Mouse (Mus musculus) stomach, postnatal 0 days (tissue): Measurements from ENCODE around the gene Tmem108. TPM values are rescaled to one million over a fixed set of nuclear protein-coding genes. Genes with fewer than 3 reads are reported as not detected.

ENCODE experiments used
- ATAC-seq: fragments of 200-750 bp; cut with Nextera tagmentation; 2 replicates; pipeline ENCODE4 v1.8.0; 2017; ENCODE audit not compliant: low FRiP score, low TSS enrichment
- DNase-seq: peaks from one replicate; pipeline ENCODE4 v3.0.0-alpha.2; 2016; ENCODE audit warnings: low spot score
- H3K27ac ChIP-seq: fragments of 300-500 bp; sonication (generic); replicated peaks from 2 replicates; pipeline ENCODE4 v1.5.1; 2014; ENCODE audit warnings: mild to moderate bottlenecking, control low read depth
- H3K27me3 ChIP-seq: fragments of 300-500 bp; sonication (generic); 2 replicates; pipeline ENCODE4 v1.6.1; 2014; ENCODE audit warnings: low read length; ENCODE audit not compliant: control insufficient read depth, insufficient read depth
- H3K36me3 ChIP-seq: fragments of 300-500 bp; sonication (generic); 2 replicates; pipeline ENCODE4 v1.6.1; 2014; ENCODE audit warnings: low read length, mixed read lengths; ENCODE audit not compliant: control insufficient read depth, insufficient read depth
- H3K4me1 ChIP-seq: fragments of 300-500 bp; sonication (generic); replicated peaks from 2 replicates; pipeline ENCODE4 v1.6.1; 2014; ENCODE audit warnings: antibody characterized with exemption; ENCODE audit not compliant: control insufficient read depth, insufficient read depth
- H3K4me2 ChIP-seq: fragments of 300-500 bp; sonication (generic); replicated peaks from 2 replicates; pipeline ENCODE4 v1.6.1; 2014; ENCODE audit warnings: low read depth, mild to moderate bottlenecking, control low read depth, moderate library complexity
- H3K4me3 ChIP-seq: fragments of 300-500 bp; sonication (generic); 2 replicates; pipeline ENCODE4 v1.5.1; 2014; ENCODE audit warnings: low read depth, low read length, control low read depth
- H3K9ac ChIP-seq: fragments of 300-500 bp; sonication (generic); 2 replicates; pipeline ENCODE4 v1.6.1; 2014; ENCODE audit warnings: mild to moderate bottlenecking, low read length, control low read depth, mixed read lengths
- H3K9me3 ChIP-seq: fragments of 300-500 bp; sonication (generic); 2 replicates; pipeline ENCODE4 v1.6.1; 2016; ENCODE audit warnings: low read length; ENCODE audit not compliant: control insufficient read depth
- CTCF ChIP-seq: IDR thresholded peaks from 2 replicates; pipeline ENCODE4 v1.5.1; 2016; ENCODE audit warnings: antibody characterized with exemption, low read depth, mild to moderate bottlenecking, moderate library complexity
- EP300 ChIP-seq: optimal IDR thresholded peaks from 2 replicates; pipeline ENCODE3; 2016; ENCODE audit warnings: antibody characterized with exemption
- WGBS: fragments of 180-500 bp; shearing (Covaris S2); extraction: QIAGEN DNeasy Blood & Tissue Kit; methylation state at CpG from one replicate; pipeline ENCODE4 v1.1.7; 2014; 5-methylcytosine and 5-hydroxymethylcytosine counted together
- polyA plus RNA-seq: library from polyadenylated mRNA; unstranded; fragments of >200 nt; fragmentation: Nextera tagmentation; extraction: Ambion mirVana; gene quantifications from 2 replicates; pipeline ENCODE4 v1.2.1, GENCODE M21; 2015

Gene Tmem108
- polyA plus RNA-seq, 1 experiment from 2014 or later = 4.2 TPM

DNA sequence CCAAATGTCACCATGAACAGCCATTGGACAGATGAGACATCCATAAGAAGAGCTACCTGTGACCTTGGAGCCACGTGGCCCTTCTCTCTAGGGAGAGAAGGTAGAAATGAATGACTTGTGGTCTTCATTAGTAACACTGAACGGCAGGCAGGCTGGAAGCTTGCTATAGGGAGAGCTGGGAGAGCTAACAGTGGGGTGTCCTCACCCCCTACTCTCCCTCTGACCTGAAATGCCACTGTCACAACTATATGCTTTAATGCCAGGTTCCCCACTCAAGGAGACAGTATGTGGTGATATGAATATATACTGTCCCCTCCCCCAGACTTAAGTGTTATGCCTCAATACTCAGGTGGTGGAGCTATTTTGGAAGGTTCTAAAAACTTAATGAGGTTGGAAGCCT, 301.8 kb downstream of the Tmem108 start:
- Histone ChIP-seq H3K27me3 (no peaks in the 10 kb centered on the region), H3K4me3 (no peak overlapping the region), H3K36me3 (no peaks in the 10 kb centered on the region), H3K9me3 (no peaks in the 10 kb centered on the region), H3K4me2 (no peak overlapping the region), H3K9ac (no peak overlapping the region), H3K27ac (no peak overlapping the region), H3K4me1 (no peaks in the 10 kb centered on the region)
- TF ChIP-seq EP300 = no peak
- TF ChIP-seq CTCF = no peak
- ATAC-seq (no peak), DNase-seq (no peak)
- 60% methylated on average over 2 of the region's 2 CpGs for WGBS

DNA sequence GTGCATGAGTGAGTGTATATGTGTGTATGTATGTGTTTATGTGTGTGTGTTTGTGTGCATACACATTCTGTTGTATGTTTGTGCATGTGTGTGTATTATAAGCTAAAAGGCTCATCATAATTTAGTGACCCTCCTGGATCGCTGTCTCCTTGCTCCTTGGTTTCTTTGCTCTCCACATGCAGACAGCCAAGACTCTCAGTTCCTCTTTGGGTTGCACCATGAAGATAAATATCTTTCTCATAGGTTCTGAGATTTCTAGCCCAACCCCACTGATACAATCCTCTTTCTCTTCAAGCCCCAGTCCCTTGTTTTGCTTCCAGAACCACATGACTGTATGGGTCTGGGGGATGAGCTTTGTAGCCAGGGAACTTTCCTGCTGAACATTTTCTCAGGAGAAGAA, 302.3 kb downstream of the Tmem108 start:
- TF ChIP-seq CTCF (no peak), EP300 (no peak)
- H3K27me3 ChIP-seq = no peaks in the 10 kb centered on the region
- no peak overlapping the region for H3K9ac ChIP-seq
- 94% methylated on average over 1 of the region's 1 CpGs for WGBS
- no peak overlapping the region for H3K4me3 ChIP-seq
- DNase-seq (no peak), ATAC-seq (no peak)
- no peaks in the 10 kb centered on the region for H3K36me3 ChIP-seq
- no peaks in the 10 kb centered on the region for H3K9me3 ChIP-seq
- no peak overlapping the region for H3K4me2 ChIP-seq
- H3K4me1 ChIP-seq = no peaks in the 10 kb centered on the region
- H3K27ac ChIP-seq = no peak overlapping the region

DNA sequence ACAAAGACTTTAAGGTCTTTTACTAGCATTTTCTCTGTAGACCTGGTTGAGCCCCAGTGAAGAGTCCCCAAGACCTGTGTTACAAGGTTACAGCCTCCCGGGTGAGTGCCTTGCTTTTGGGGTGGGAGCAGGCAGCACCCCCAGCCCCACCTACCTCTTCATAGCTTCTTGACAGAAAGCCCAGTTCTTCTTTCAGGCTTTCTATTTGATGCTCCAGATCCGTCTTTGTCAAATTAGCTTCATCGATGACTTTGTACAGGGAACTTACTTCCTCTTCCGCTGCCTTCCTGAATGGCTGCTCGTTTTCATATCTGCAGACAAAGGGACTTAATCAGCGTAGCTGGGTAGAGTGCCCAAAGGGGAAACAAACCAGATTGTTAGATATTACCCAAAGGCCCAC, 312.0 kb downstream of the Tmem108 start:
- 79% methylated on average over 6 of the region's 6 CpGs for WGBS
- H3K27me3 ChIP-seq = no peaks in the 10 kb centered on the region
- H3K4me1 ChIP-seq = no peaks in the 10 kb centered on the region
- H3K4me3 ChIP-seq = no peak overlapping the region
- no peaks in the 10 kb centered on the region for H3K9me3 ChIP-seq
- no peak overlapping the region for H3K9ac ChIP-seq
- TF ChIP-seq CTCF (no peak), EP300 (no peak)
- H3K27ac ChIP-seq = no peak overlapping the region
- no peaks in the 10 kb centered on the region for H3K36me3 ChIP-seq
- DNase-seq (no peak), ATAC-seq (no peak)
- no peak overlapping the region for H3K4me2 ChIP-seq

DNA sequence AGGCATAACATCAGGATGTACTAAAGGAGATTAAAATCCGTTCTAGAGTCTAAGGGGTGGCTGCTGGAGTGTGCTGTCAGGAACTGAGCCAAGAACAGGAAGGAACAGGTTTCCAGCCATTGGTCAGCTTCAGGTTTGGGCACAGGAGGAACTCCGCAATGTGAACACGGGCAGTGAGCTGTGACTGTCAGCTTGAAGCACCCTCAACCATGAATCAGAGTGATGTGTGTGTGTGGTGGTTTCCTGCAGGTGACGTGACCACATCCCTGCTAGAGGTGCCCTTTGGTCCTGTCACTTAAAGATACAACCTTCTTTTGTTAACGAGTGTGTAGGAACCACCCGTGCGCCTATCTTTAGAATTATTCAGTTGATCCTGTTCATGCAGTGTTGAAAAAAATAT, 312.5 kb downstream of the Tmem108 start:
- H3K36me3 ChIP-seq = no peaks in the 10 kb centered on the region
- H3K9ac ChIP-seq = no peak overlapping the region
- H3K4me2 ChIP-seq = no peak overlapping the region
- WGBS = 71% methylated on average over 7 of the region's 7 CpGs
- no peak overlapping the region for H3K4me3 ChIP-seq
- no peaks in the 10 kb centered on the region for H3K4me1 ChIP-seq
- TF ChIP-seq CTCF (no peak), EP300 (no peak)
- no peak overlapping the region for H3K27ac ChIP-seq
- H3K9me3 ChIP-seq = no peaks in the 10 kb centered on the region
- H3K27me3 ChIP-seq = no peaks in the 10 kb centered on the region
- no peak for DNase-seq
- ATAC-seq = no peak

DNA sequence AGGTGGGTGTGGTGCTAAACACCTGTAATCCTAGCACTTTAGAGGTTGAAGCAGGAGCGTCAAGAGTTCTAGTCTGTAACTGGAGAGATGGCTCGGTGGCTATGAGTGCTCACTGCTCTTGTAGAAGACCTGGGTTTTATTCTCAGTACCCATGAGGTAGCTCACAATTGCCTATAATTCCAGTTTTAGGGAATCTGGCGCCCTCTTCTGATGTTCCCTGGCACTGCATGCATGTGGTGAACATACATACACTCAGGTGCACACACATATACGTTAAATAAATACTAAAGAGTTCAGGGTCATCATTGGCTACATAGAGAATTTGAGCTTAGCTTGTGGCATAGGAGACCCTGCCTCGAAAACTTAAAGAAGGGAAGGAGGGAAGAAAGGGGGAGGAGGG, 317.0 kb downstream of the Tmem108 start:
- Histone ChIP-seq H3K36me3 (no peaks in the 10 kb centered on the region), H3K4me3 (no peak overlapping the region), H3K9me3 (no peaks in the 10 kb centered on the region), H3K27me3 (no peaks in the 10 kb centered on the region), H3K9ac (no peak overlapping the region), H3K27ac (no peak overlapping the region), H3K4me1 (no peaks in the 10 kb centered on the region), H3K4me2 (no peak overlapping the region)
- no peak for ATAC-seq
- 90% methylated on average over 5 of the region's 5 CpGs for WGBS
- DNase-seq = no peak
- no peak for TF ChIP-seq EP300
- peak; percentile 23 for TF ChIP-seq CTCF

DNA sequence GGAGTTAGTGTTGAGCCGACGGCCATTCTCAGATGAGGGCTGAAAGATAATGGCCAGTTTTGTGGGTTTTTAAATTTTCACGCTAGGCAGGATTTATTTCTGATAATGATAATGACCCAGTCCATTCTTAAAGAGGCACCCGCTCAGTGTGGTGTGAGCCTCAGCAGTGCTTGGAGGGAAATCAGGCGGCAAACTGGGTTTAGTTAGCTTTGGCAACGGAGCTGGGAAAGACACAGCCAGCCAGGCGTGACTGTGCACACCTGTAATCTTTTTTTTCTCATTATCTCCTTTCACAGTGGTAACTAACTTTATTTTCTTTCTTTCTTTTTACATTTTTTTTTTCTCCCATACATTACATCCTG, 317.8 kb downstream of the Tmem108 start:
- TF ChIP-seq CTCF = no peak
- no peak for TF ChIP-seq EP300
- DNase-seq = no peak
- no peaks in the 10 kb centered on the region for H3K27me3 ChIP-seq
- no peaks in the 10 kb centered on the region for H3K4me1 ChIP-seq
- no peaks in the 10 kb centered on the region for H3K36me3 ChIP-seq
- no peak overlapping the region for H3K27ac ChIP-seq
- no peak for ATAC-seq
- H3K9me3 ChIP-seq = no peaks in the 10 kb centered on the region
- WGBS = 41% methylated on average over 7 of the region's 7 CpGs
- H3K9ac ChIP-seq = no peak overlapping the region
- no peak overlapping the region for H3K4me3 ChIP-seq
- no peak overlapping the region for H3K4me2 ChIP-seq
